Comparison of ENCODE assay signal across 8 mouse cellular contexts in genomic region chr17:12371310-12371925, GRCm38 (mm10). TPM values are rescaled to one million over a fixed set of nuclear protein-coding genes. Genes with fewer than 3 reads are reported as not detected.
DNase-seq lines count a peak whose midpoint lies in the region; ATAC-seq and TF ChIP-seq lines count a peak whose summit lies in the region.

No protein-coding gene starts in this region.

- peak; percentile 20 for DNase-seq in kidney, adult 9 months
- DNase-seq in forebrain, embryonic 10.5 days (ENCODE audit: extremely low spot score, low spot score) = peak; percentile 30
- peak; percentile 26 for DNase-seq in thymus, postnatal 14 days
- no peak for DNase-seq in frontal cortex, postnatal 36 days (ENCODE audit: low spot score in 2 of 2)

- no peaks in the 10 kb centered on the region for H3K27me3 ChIP-seq in kidney, embryonic 14.5 days (ENCODE audit: control insufficient read depth, insufficient read depth, low read length)
- H3K27me3 ChIP-seq in forebrain, embryonic 10.5 days (ENCODE audit: poor library complexity, severe bottlenecking) = no peaks in the 10 kb centered on the region
- H3K27me3 ChIP-seq in intestine, postnatal 0 days (replicated peaks; ENCODE audit: control insufficient read depth, insufficient read depth, low read length) = no peaks in the 10 kb centered on the region

- no peak overlapping the region for H3K4me2 ChIP-seq in kidney, embryonic 14.5 days (replicated peaks; ENCODE audit: low read depth, low read length)
- peak overlapping the region; percentile 40 for H3K4me2 ChIP-seq in intestine, postnatal 0 days (replicated peaks; ENCODE audit: low read depth)

- H3K9ac ChIP-seq in kidney, embryonic 14.5 days (ENCODE audit: low read depth, low read length) = no peak overlapping the region
- H3K9ac ChIP-seq in intestine, postnatal 0 days (ENCODE audit: low read depth, low read length) = no peak overlapping the region

- ATAC-seq in kidney, embryonic 14.5 days (ENCODE audit: low FRiP score, low TSS enrichment) = no peak
- ATAC-seq in intestine, postnatal 0 days = no peak
- ATAC-seq in megakaryocyte progenitor cell, adult 5-6 weeks (replicated peaks; ENCODE audit: poor library complexity) = peak; percentile 51

- no peak for TF ChIP-seq POLR2A in bone marrow, adult 2 months (IDR thresholded peaks at IDR 0.05; ENCODE audit: borderline replicate concordance, control insufficient read depth, low read depth, low read length)

- H3K36me3 ChIP-seq in kidney, embryonic 14.5 days (ENCODE audit: control insufficient read depth, insufficient read depth, low read length) = no peaks in the 10 kb centered on the region
- H3K36me3 ChIP-seq in forebrain, embryonic 10.5 days (replicated peaks) = no peaks in the 10 kb centered on the region
- H3K36me3 ChIP-seq in intestine, postnatal 0 days (ENCODE audit: control insufficient read depth, insufficient read depth) = no peaks in the 10 kb centered on the region

- no peaks in the 10 kb centered on the region for H3K9me3 ChIP-seq in kidney, embryonic 14.5 days (ENCODE audit: control insufficient read depth, low read length)
- H3K9me3 ChIP-seq in forebrain, embryonic 10.5 days = no peaks in the 10 kb centered on the region
- no peaks in the 10 kb centered on the region for H3K9me3 ChIP-seq in intestine, postnatal 0 days (ENCODE audit: control insufficient read depth)

- no peak overlapping the region for H3K4me3 ChIP-seq in kidney, embryonic 14.5 days (ENCODE audit: low read length)
- H3K4me3 ChIP-seq in bone marrow, adult 2 months (replicated peaks; ENCODE audit: control insufficient read depth, low read depth, low read length) = peak overlapping the region; percentile 7
- peak overlapping the region; percentile 22 for H3K4me3 ChIP-seq in forebrain, embryonic 10.5 days
- no peak overlapping the region for H3K4me3 ChIP-seq in intestine, postnatal 0 days (ENCODE audit: low read depth, low read length)

- H3K4me1 ChIP-seq in kidney, embryonic 14.5 days (ENCODE audit: control insufficient read depth, insufficient read depth, low read length) = no peaks in the 10 kb centered on the region
- H3K4me1 ChIP-seq in bone marrow, adult 2 months (ENCODE audit: control insufficient read depth, insufficient read depth, low read length) = peaks cover 3% of the 10 kb centered on the region
- peaks cover 8% of the 10 kb centered on the region; the same call in 1 of the 2 replicates for H3K4me1 ChIP-seq in forebrain, embryonic 10.5 days
- H3K4me1 ChIP-seq in intestine, postnatal 0 days (replicated peaks; ENCODE audit: control insufficient read depth, insufficient read depth, low read length) = no peaks in the 10 kb centered on the region

- no peak overlapping the region for H3K27ac ChIP-seq in kidney, embryonic 14.5 days (ENCODE audit: low read depth, low read length)
- no peak overlapping the region for H3K27ac ChIP-seq in bone marrow, adult 2 months (ENCODE audit: control insufficient read depth, insufficient read depth, low read depth, low read length, poor library complexity)
- H3K27ac ChIP-seq in forebrain, embryonic 10.5 days = no peak overlapping the region
- H3K27ac ChIP-seq in intestine, postnatal 0 days (ENCODE audit: low read depth, low read length) = no peak overlapping the region

- TF ChIP-seq CTCF in bone marrow, adult 2 months (IDR thresholded peaks at IDR 0.05; ENCODE audit: control insufficient read depth, insufficient read depth, low read length) = no peak
- TF ChIP-seq CTCF in intestine, postnatal 0 days (IDR thresholded peaks at IDR 0.05; ENCODE audit: low read depth) = peak; percentile 63

- WGBS in kidney, embryonic 14.5 days = 37% methylated on average over 10 of the region's 10 CpGs
- WGBS in bone marrow, adult 2 months = 5% methylated on average over 10 of the region's 10 CpGs
- 39% methylated on average over 10 of the region's 10 CpGs for WGBS in forebrain, embryonic 10.5 days
- WGBS in intestine, postnatal 0 days = 42% methylated on average over 10 of the region's 10 CpGs

RNA-seq across cellular contexts. Expression of gene Plg, which starts 7.0 kb away (rescaled TPM):
- not detected in 2 replicates for polyA plus RNA-seq in kidney, embryonic 14.5 days (2014; fragmentation: Nextera tagmentation; extraction: Ambion mirVana)
- polyA plus RNA-seq in bone marrow, adult 2 months (2011; ENCODE audit: insufficient read depth, insufficient read length, low replicate concordance, missing spikeins) = 1.2 and 4.0 TPM in 2 replicates
- polyA plus RNA-seq in forebrain, embryonic 10.5 days (2016; fragmentation: Nextera tagmentation; extraction: Ambion mirVana) = 0.07 TPM in 1 of 2 replicates, not detected in the other
- 0.10 and 0.13 TPM in 2 replicates for polyA plus RNA-seq in intestine, postnatal 0 days (2015; fragmentation: Nextera tagmentation; extraction: Ambion mirVana)
- total RNA-seq in megakaryocyte progenitor cell, adult 5-6 weeks (2015) = 0.27 TPM in 1 of 2 replicates, not detected in the other
- not detected in 2 replicates for total RNA-seq in megakaryocyte progenitor cell, adult 5-6 weeks (2017)

RNA-seq across cellular contexts. Expression of gene Map3k4, which starts 52.8 kb away (rescaled TPM):
- 46.4 and 53.0 TPM in 2 replicates for polyA plus RNA-seq in kidney, embryonic 14.5 days (2014; fragmentation: Nextera tagmentation; extraction: Ambion mirVana)
- 5.3 and 14.4 TPM in 2 replicates for polyA plus RNA-seq in bone marrow, adult 2 months (2011; ENCODE audit: insufficient read depth, insufficient read length, low replicate concordance, missing spikeins)
- polyA plus RNA-seq in forebrain, embryonic 10.5 days (2016; fragmentation: Nextera tagmentation; extraction: Ambion mirVana) = 49.4 and 49.5 TPM in 2 replicates
- polyA plus RNA-seq in intestine, postnatal 0 days (2015; fragmentation: Nextera tagmentation; extraction: Ambion mirVana) = 29.3 and 34.7 TPM in 2 replicates
- total RNA-seq in megakaryocyte progenitor cell, adult 5-6 weeks (2015) = 11.3 and 17.1 TPM in 2 replicates
- 20.1 and 25.1 TPM in 2 replicates for total RNA-seq in megakaryocyte progenitor cell, adult 5-6 weeks (2017)

Comparison
In these comparisons a context has a peak if more than half of its experiments do, and no peak if none do; other contexts are left out.
1. DNase-seq: peak in kidney, adult 9 months (single experiment), forebrain, embryonic 10.5 days (single experiment) and thymus, postnatal 14 days (single experiment); none in frontal cortex, postnatal 36 days (0 of 2).
2. H3K4me3 ChIP-seq: peak in bone marrow, adult 2 months (single experiment) and forebrain, embryonic 10.5 days (single experiment); none in kidney, embryonic 14.5 days (single experiment) and intestine, postnatal 0 days (single experiment).